ENCODE assay signal across 12 mouse cellular contexts in the genomic region with DNA sequence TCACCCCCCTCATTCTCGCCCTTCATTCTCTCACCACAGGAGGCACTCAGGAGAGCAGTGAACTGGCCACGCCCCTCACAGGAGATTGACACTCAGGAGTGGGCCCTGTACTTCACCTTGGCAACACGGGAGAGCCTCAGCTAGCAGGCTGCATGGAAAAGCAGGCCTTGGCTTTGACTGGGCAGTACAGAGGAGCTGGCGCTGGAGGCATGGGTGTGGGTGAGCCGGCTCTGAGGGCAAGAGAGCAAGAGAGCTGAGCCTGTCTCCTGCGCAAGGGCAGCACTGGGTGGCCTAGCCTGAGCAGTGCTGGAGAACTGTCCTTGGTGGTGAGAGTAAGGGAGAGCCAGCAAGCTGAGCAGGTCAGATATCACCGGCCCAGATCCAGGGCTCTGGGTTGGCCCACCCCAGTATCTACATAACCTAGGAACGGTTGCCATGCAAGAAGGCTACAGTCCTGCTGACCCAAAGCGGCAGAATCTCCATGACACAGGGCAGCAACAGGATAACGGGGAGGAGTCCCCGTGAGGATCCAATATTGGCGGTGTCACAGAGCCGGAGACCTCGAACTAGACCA. TPM values are rescaled to one million over a fixed set of nuclear protein-coding genes. Genes with fewer than 3 reads are reported as not detected.
DNase-seq lines count a peak whose midpoint lies in the region; ATAC-seq and TF ChIP-seq lines count a peak whose summit lies in the region.
"Had no signal": no experiment of that assay in that cellular context is flagged by ENCODE, and none has a peak within 500 bp of the region (broad histone marks: within the 10 kb centered on the region; RNA-seq: fewer than 3 reads in every experiment).

No protein-coding gene starts in this region.

- H3K27me3 ChIP-seq in heart, embryonic 11.5 days (ENCODE audit: control insufficient read depth, insufficient read depth, low read length) = no peaks in the 10 kb centered on the region
- H3K27me3 ChIP-seq in liver, embryonic 12.5 days (replicated peaks) = no peaks in the 10 kb centered on the region
- H3K27me3 ChIP-seq in liver, postnatal 0 days (ENCODE audit: insufficient read depth, low read length) = no peaks in the 10 kb centered on the region
- H3K27me3 ChIP-seq: intestine, embryonic 15.5 days; limb, embryonic 15.5 days had no signal

- H3K36me3 ChIP-seq in heart, embryonic 11.5 days (ENCODE audit: control insufficient read depth, insufficient read depth, low read length) = no peaks in the 10 kb centered on the region
- no peaks in the 10 kb centered on the region for H3K36me3 ChIP-seq in liver, embryonic 12.5 days
- H3K36me3 ChIP-seq in liver, postnatal 0 days (replicated peaks; ENCODE audit: insufficient read depth, low read length) = no peaks in the 10 kb centered on the region
- H3K36me3 ChIP-seq: intestine, embryonic 15.5 days; limb, embryonic 15.5 days had no signal

- intact Hi-C loops in heart, postnatal 14 days (cut with DNase I) = no loop called here

- no peak overlapping the region for H3K4me2 ChIP-seq in heart, embryonic 11.5 days
- no peak overlapping the region for H3K4me2 ChIP-seq in liver, embryonic 12.5 days
- no peak overlapping the region for H3K4me2 ChIP-seq in liver, postnatal 0 days (ENCODE audit: low read depth, low read length)
- H3K4me2 ChIP-seq: intestine, embryonic 15.5 days; limb, embryonic 15.5 days had no signal

- H3K4me3 ChIP-seq in heart, embryonic 11.5 days (ENCODE audit: low read depth, low read length) = no peak overlapping the region
- no peak overlapping the region for H3K4me3 ChIP-seq in liver, embryonic 12.5 days
- no peak overlapping the region for H3K4me3 ChIP-seq in liver, postnatal 0 days (ENCODE audit: low read depth, low read length)
- H3K4me3 ChIP-seq: intestine, embryonic 15.5 days; limb, embryonic 15.5 days had no signal

- TF ChIP-seq CTCF in liver, postnatal 0 days (IDR thresholded peaks at IDR 0.05; ENCODE audit: low read depth) = no peak
- no peak for TF ChIP-seq CTCF in brain, embryonic 14.5 days (IDR thresholded peaks at IDR 0.05; ENCODE audit: borderline replicate concordance, extremely low read depth, insufficient read depth, insufficient read length)

- ATAC-seq in heart, embryonic 11.5 days (replicated peaks; ENCODE audit: insufficient number of reproducible peaks, low FRiP score, low TSS enrichment) = peak; percentile 61
- 0 out of 2 replicates have a peak, but pooled peaks have one; percentile 15 for ATAC-seq in liver, embryonic 12.5 days
- no peak for ATAC-seq in liver, postnatal 0 days
- ATAC-seq: intestine, embryonic 15.5 days had no signal

- no peak for TF ChIP-seq EP300 in liver, postnatal 0 days (IDR thresholded peaks at IDR 0.05; ENCODE audit: low read depth)

- H3K9ac ChIP-seq in heart, embryonic 11.5 days (ENCODE audit: low read depth, low read length) = no peak overlapping the region
- no peak overlapping the region for H3K9ac ChIP-seq in liver, embryonic 12.5 days
- no peak overlapping the region for H3K9ac ChIP-seq in liver, postnatal 0 days (replicated peaks)
- H3K9ac ChIP-seq: intestine, embryonic 15.5 days; limb, embryonic 15.5 days had no signal

- no peak for DNase-seq in heart, postnatal 14 days
- no peak for DNase-seq in liver, postnatal 0 days
- DNase-seq in brain, embryonic 14.5 days (ENCODE audit: low read depth) = peak; percentile 23
- DNase-seq in mesoderm, embryonic 11.5 days (ENCODE audit: low read depth, low spot score) = peak; percentile 9
- no peak for DNase-seq in kidney, postnatal 14 days
- DNase-seq in ovary, postnatal 36 days (ENCODE audit: low spot score) = no peak
- DNase-seq: cerebellum, adult 9-10 months had no signal

- H3K27ac ChIP-seq in heart, embryonic 11.5 days (ENCODE audit: low read depth, low read length) = no peak overlapping the region
- no peak overlapping the region for H3K27ac ChIP-seq in liver, embryonic 12.5 days
- no peak overlapping the region for H3K27ac ChIP-seq in liver, postnatal 0 days (ENCODE audit: low read depth)
- H3K27ac ChIP-seq: intestine, embryonic 15.5 days; limb, embryonic 15.5 days had no signal

- no peaks in the 10 kb centered on the region for H3K9me3 ChIP-seq in heart, embryonic 11.5 days (replicated peaks; ENCODE audit: control insufficient read depth, low read length)
- H3K9me3 ChIP-seq in liver, embryonic 12.5 days (replicated peaks) = 0 out of 2 replicates have a peak, but pooled peaks cover 17% of the 10 kb centered on the region
- no peaks in the 10 kb centered on the region for H3K9me3 ChIP-seq in liver, postnatal 0 days (ENCODE audit: low read length)
- H3K9me3 ChIP-seq: intestine, embryonic 15.5 days; limb, embryonic 15.5 days had no signal

- 61% methylated on average over 14 of the region's 14 CpGs for WGBS in heart, embryonic 11.5 days (ENCODE audit: insufficient replicate concordance)
- WGBS in liver, embryonic 12.5 days (ENCODE audit: insufficient replicate concordance) = 56% methylated on average over 14 of the region's 14 CpGs
- 68% methylated on average over 13 of the region's 14 CpGs for WGBS in liver, postnatal 0 days (ENCODE audit: insufficient replicate concordance)

- no peaks in the 10 kb centered on the region for H3K4me1 ChIP-seq in heart, embryonic 11.5 days (ENCODE audit: control insufficient read depth, insufficient read depth, low read length)
- H3K4me1 ChIP-seq in liver, embryonic 12.5 days = no peaks in the 10 kb centered on the region
- no peaks in the 10 kb centered on the region for H3K4me1 ChIP-seq in liver, postnatal 0 days (ENCODE audit: insufficient read depth)
- H3K4me1 ChIP-seq: intestine, embryonic 15.5 days; limb, embryonic 15.5 days had no signal

- TF ChIP-seq POLR2A in brain, embryonic 14.5 days (IDR thresholded peaks at IDR 0.05; ENCODE audit: borderline replicate concordance, extremely low read depth, insufficient read depth, insufficient read length, poor library complexity, severe bottlenecking) = no peak

RNA-seq across cellular contexts. Expression of gene Dok5, which starts 35.6 kb away (rescaled TPM):
- polyA plus RNA-seq in heart, embryonic 11.5 days (2014; fragmentation: Nextera tagmentation; extraction: Ambion mirVana) = 6.9 and 7.8 TPM in 2 replicates
- total RNA-seq in heart, postnatal 14 days (2021) = under 1 TPM; 0.27 to 0.45 TPM
- 0.76 and 0.92 TPM in 2 replicates for polyA plus RNA-seq in liver, embryonic 12.5 days (2016; fragmentation: Nextera tagmentation; extraction: Ambion mirVana)
- 0.21 and 0.34 TPM in 2 replicates for polyA plus RNA-seq in liver, postnatal 0 days (2015; fragmentation: Nextera tagmentation; extraction: Ambion mirVana)
- polyA plus RNA-seq in brain, embryonic 14.5 days (2012; rRNA removed) = 30.6 and 35.0 TPM in 2 replicates
- polyA plus RNA-seq: C2C12 had no signal

Comparison
In these comparisons a context has a peak if more than half of its experiments do, and no peak if none do; other contexts are left out.
1. DNase-seq: peak in brain, embryonic 14.5 days (single experiment) and mesoderm, embryonic 11.5 days (single experiment); none in heart, postnatal 14 days (0 of 2), liver, postnatal 0 days (single experiment), kidney, postnatal 14 days (single experiment) and ovary, postnatal 36 days (single experiment).